Mouse (Mus musculus) liver, embryonic 14.5 days (tissue): ENCODE results near the gene Dus1l. TPM values are rescaled to one million over a fixed set of nuclear protein-coding genes. Genes with fewer than 3 reads are reported as not detected.

Experiments used
- ATAC-seq: fragments of 200-750 bp; cut with Nextera tagmentation; 2 replicates; pipeline ENCODE4 v1.8.0; 2017; ENCODE audit warnings: moderate number of reproducible peaks, mild to moderate bottlenecking, moderate library complexity; ENCODE audit not compliant: insufficient read depth
- DNase-seq, 3 experiments: peaks; one replicate each; pipeline ENCODE4 v3.0.0-alpha.2; 2012 to 2013; ENCODE audit warnings: low read depth in 3 of 3, low spot score in 3 of 3
- H3K27ac ChIP-seq: fragments of 300-500 bp; sonication (generic); 2 replicates; pipeline ENCODE4 v1.5.1; 2014; ENCODE audit warnings: moderate library complexity, mild to moderate bottlenecking, control low read depth, inconsistent platforms
- H3K27me3 ChIP-seq: fragments of 300-500 bp; sonication (generic); 2 replicates; pipeline ENCODE4 v1.6.1; 2014; ENCODE audit warnings: mild to moderate bottlenecking, low read length, moderate library complexity; ENCODE audit not compliant: control insufficient read depth, insufficient read depth
- H3K36me3 ChIP-seq: fragments of 300-500 bp; sonication (generic); replicated peaks from 2 replicates; pipeline ENCODE4 v1.6.1; 2014; ENCODE audit warnings: low read depth; ENCODE audit not compliant: control insufficient read depth, insufficient read depth
- H3K4me1 ChIP-seq, 2 experiments: fragments of 200-500 bp in 1 of 2; fragments of 300-500 bp in 1 of 2; sonication (generic) in 1 of 2; replicated peaks; 2 replicates each; pipeline ENCODE4 v1.6.1; 2012 to 2014; ENCODE audit warnings: antibody characterized with exemption in 1 of 2, inconsistent platforms in 1 of 2, low read length in 1 of 2; ENCODE audit not compliant: control insufficient read depth in 2 of 2, insufficient read depth in 2 of 2
- H3K4me2 ChIP-seq: fragments of 300-500 bp; sonication (generic); 2 replicates; pipeline ENCODE4 v1.6.1; 2014; ENCODE audit warnings: low read depth, mild to moderate bottlenecking, control low read depth, moderate library complexity
- H3K4me3 ChIP-seq, 2 experiments: fragments of 200-500 bp in 1 of 2; fragments of 300-500 bp in 1 of 2; sonication (generic) in 1 of 2; 2 replicates each; pipeline ENCODE4 v1.5.1; 2012 to 2014; ENCODE audit warnings: low read depth in 2 of 2, low read length in 2 of 2, mild to moderate bottlenecking in 2 of 2, control low read depth in 1 of 2, inconsistent platforms in 1 of 2, moderate library complexity in 1 of 2; ENCODE audit not compliant: insufficient read depth in 1 of 2
- H3K9ac ChIP-seq: fragments of 300-500 bp; sonication (generic); replicated peaks from 2 replicates; pipeline ENCODE4 v1.6.1; 2014; ENCODE audit warnings: mild to moderate bottlenecking, control low read depth, moderate library complexity
- H3K9me3 ChIP-seq: fragments of 300-500 bp; sonication (generic); 2 replicates; pipeline ENCODE4 v1.6.1; 2016; ENCODE audit warnings: low read length, mixed read lengths; ENCODE audit not compliant: control insufficient read depth
- CTCF ChIP-seq: IDR thresholded peaks from 2 replicates; pipeline ENCODE4 v1.5.1; 2016; ENCODE audit warnings: antibody characterized with exemption, low read depth, control low read depth
- EP300 ChIP-seq: IDR thresholded peaks from 2 replicates; pipeline ENCODE4 v1.6.1; 2016; ENCODE audit warnings: antibody characterized with exemption, low read depth
- WGBS: fragments of 180-500 bp; shearing (Covaris S2); extraction: QIAGEN DNeasy Blood & Tissue Kit; methylation state at CpG from one replicate; pipeline ENCODE4 v1.1.7; 2014; ENCODE audit not compliant: insufficient replicate concordance; 5-methylcytosine and 5-hydroxymethylcytosine counted together
- polyA plus RNA-seq, 2 experiments: library from polyadenylated mRNA; depleted of rRNA in 1 of 2; stranded (reverse) in 1 of 2; unstranded in 1 of 2; fragments of >200 nt; fragmentation: Nextera tagmentation in 1 of 2; extraction: Ambion mirVana in 1 of 2; gene quantifications; 2 replicates each; pipeline versions ENCODE4 v1.2.1 to v1.2.3; 2012 to 2014

Gene Dus1l
- polyA plus RNA-seq, 2 experiments, result 34.0 to 61.2 TPM

GRCm38 (mm10) chr11:120799316-120799890, 3.2 kb upstream of the Dus1l start:
- ATAC-seq, result no peak
- DNase-seq, result no peak
- peaks cover 0 to 10% of the 10 kb centered on the region in 2 experiments; a peak in 3 of 4 replicates for H3K4me1 ChIP-seq
- H3K9ac ChIP-seq, result no peak overlapping the region
- no peaks in the 10 kb centered on the region for H3K9me3 ChIP-seq
- no peak overlapping the region for H3K27ac ChIP-seq
- TF ChIP-seq EP300, result no peak
- TF ChIP-seq CTCF, result no peak
- H3K36me3 ChIP-seq, result no peaks in the 10 kb centered on the region; the same call in 1 of the 2 replicates
- H3K4me3 ChIP-seq, result no peak overlapping the region
- WGBS, result 40% methylated on average over 6 of the region's 6 CpGs
- no peak overlapping the region for H3K4me2 ChIP-seq
- H3K27me3 ChIP-seq, result no peaks in the 10 kb centered on the region

DNA sequence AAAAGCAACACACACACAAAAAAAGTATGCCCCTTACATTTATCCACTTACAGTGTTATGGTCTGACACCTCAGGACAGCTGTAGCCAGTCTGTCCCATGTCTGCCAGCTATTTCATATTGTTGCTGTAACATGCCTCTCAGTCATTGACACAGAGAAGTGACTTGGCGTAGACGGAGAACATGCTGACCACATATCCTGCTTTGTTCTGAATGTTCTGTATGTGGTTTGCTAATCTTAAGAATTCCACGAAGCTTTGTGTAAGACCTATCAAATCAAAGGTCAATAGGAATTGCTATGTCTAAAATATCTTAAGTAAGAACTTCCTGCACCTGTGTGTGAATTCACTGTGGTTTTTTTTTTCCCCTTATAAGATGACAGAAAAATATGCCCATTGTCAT, 2.0 kb upstream of the Dus1l start:
- Histone ChIP-seq H3K36me3 (no peaks in the 10 kb centered on the region; the same call in 1 of the 2 replicates), H3K9me3 (no peaks in the 10 kb centered on the region), H3K27me3 (no peaks in the 10 kb centered on the region), H3K4me3 (no peak overlapping the region), H3K9ac (no peak overlapping the region), H3K4me2 (no peak overlapping the region), H3K27ac (no peak overlapping the region), H3K4me1 (peaks cover 0 to 10% of the 10 kb centered on the region in 2 experiments; a peak in 3 of 4 replicates)
- 31% methylated on average over 3 of the region's 3 CpGs for WGBS
- DNase-seq, result no peak
- no peak for TF ChIP-seq CTCF
- no peak for TF ChIP-seq EP300
- ATAC-seq, result no peak

GRCm38 (mm10) chr11:120796614-120796946, 377 bp upstream of the Dus1l start:
- 25% methylated on average over 8 of the region's 8 CpGs for WGBS
- H3K9me3 ChIP-seq, result no peaks in the 10 kb centered on the region
- H3K36me3 ChIP-seq, result peaks cover 10% of the 10 kb centered on the region
- H3K4me2 ChIP-seq, result peak overlapping the region; percentile 85
- H3K9ac ChIP-seq, result peak overlapping the region; percentile 89
- H3K4me1 ChIP-seq, result peaks cover 0 to 10% of the 10 kb centered on the region in 2 experiments; a peak in 3 of 4 replicates
- H3K4me3 ChIP-seq, result peak overlapping the region; percentile 50 to 85
- peak; percentile 24 for ATAC-seq
- peak overlapping the region; percentile 3 for H3K27ac ChIP-seq
- H3K27me3 ChIP-seq, result no peaks in the 10 kb centered on the region
- DNase-seq, result no peak
- no peak for TF ChIP-seq CTCF

DNA sequence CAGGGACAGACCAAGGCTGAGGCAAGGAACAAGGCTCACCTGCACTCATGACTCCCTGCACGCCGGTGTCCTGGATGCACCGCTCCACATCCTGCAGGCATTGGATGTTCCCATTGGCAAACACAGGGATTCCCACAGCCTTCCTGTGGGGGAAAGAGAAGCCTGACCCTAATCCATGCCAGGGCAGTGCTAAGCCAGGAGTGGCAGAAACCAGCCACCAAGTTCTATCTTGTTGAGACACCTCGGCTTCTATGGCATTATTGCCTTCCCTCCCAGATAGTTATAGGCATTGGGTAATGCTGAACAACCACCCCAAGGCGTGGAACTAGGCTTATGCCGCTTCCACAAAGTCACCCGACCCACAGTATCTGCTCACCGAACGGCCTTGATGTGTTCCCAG, 3.6 kb downstream of the Dus1l start:
- Histone ChIP-seq H3K9ac (no peak overlapping the region), H3K27me3 (no peaks in the 10 kb centered on the region), H3K4me3 (no peak overlapping the region), H3K4me1 (peaks cover 0 to 10% of the 10 kb centered on the region in 2 experiments; a peak in 3 of 4 replicates), H3K27ac (no peak overlapping the region), H3K9me3 (no peaks in the 10 kb centered on the region), H3K36me3 (peaks cover 38% of the 10 kb centered on the region), H3K4me2 (no peak overlapping the region)
- WGBS, result 82% methylated on average over 9 of the region's 9 CpGs
- no peak for DNase-seq
- TF ChIP-seq CTCF (no peak), EP300 (no peak)
- no peak for ATAC-seq

DNA sequence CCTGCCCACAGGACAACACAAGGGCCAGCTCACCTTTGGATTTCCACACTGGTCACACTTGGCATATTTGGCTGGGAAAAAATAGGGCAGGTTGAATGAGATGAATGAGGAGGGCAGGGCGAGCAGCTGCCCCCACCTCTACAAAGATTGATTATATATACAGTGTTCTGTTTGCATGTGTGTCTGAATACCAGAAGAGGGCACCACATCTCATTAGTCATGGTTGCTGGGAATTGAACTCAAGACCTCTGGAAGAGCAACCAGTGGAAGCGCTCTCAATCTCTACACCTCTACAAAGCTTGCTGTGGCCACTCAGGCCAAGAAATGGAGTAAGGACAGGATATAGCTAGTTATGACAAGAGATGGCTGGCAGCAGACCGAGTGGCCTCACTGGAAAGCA, 6.4 kb downstream of the Dus1l start:
- no peak overlapping the region for H3K4me3 ChIP-seq
- no peak for DNase-seq
- H3K4me1 ChIP-seq, result peaks cover 0 to 8% of the 10 kb centered on the region in 2 experiments; a peak in 3 of 4 replicates
- 76% methylated on average over 3 of the region's 3 CpGs for WGBS
- TF ChIP-seq EP300 (no peak), CTCF (no peak)
- H3K27ac ChIP-seq, result no peak overlapping the region
- H3K36me3 ChIP-seq, result peaks cover 51% of the 10 kb centered on the region
- H3K4me2 ChIP-seq, result no peak overlapping the region
- no peak overlapping the region for H3K9ac ChIP-seq
- ATAC-seq, result no peak
- H3K9me3 ChIP-seq, result no peaks in the 10 kb centered on the region
- no peaks in the 10 kb centered on the region for H3K27me3 ChIP-seq
